Comparison of ENCODE assay signal across 8 mouse cellular contexts in genomic region chr19:6940396-6941351, GRCm38 (mm10). TPM values are rescaled to one million over a fixed set of nuclear protein-coding genes. Genes with fewer than 3 reads are reported as not detected.
A peak's percentile ranks its signal among the peaks of the same experiment; 100 is the strongest.
DNase-seq lines count a peak whose midpoint lies in the region; ATAC-seq and TF ChIP-seq lines count a peak whose summit lies in the region.

No protein-coding gene starts in this region.

- 0 out of 2 replicates have a peak, but pooled peaks have one; percentile 0 for ATAC-seq in lung, postnatal 0 days
- peak; percentile 30 for ATAC-seq in hindbrain, embryonic 13.5 days (ENCODE audit: low FRiP score)
- ATAC-seq in midbrain, embryonic 12.5 days (ENCODE audit: low FRiP score, low read depth), result peak; percentile 11; the same call in 1 of the 2 replicates

- H3K9me3 ChIP-seq in lung, postnatal 0 days (ENCODE audit: low read length), result no peaks in the 10 kb centered on the region
- H3K9me3 ChIP-seq in hindbrain, embryonic 13.5 days, result no peaks in the 10 kb centered on the region
- H3K9me3 ChIP-seq in midbrain, embryonic 12.5 days, result no peaks in the 10 kb centered on the region

- H3K4me3 ChIP-seq in lung, postnatal 0 days (ENCODE audit: low read depth, low read length), result peak overlapping the region; percentile 84
- peak overlapping the region; percentile 84 for H3K4me3 ChIP-seq in hindbrain, embryonic 13.5 days
- H3K4me3 ChIP-seq in midbrain, embryonic 12.5 days, result peak overlapping the region; percentile 77

- peaks cover 4% of the 10 kb centered on the region for H3K4me1 ChIP-seq in lung, postnatal 0 days (ENCODE audit: insufficient read depth, low read depth, low read length)
- peaks cover 47% of the 10 kb centered on the region for H3K4me1 ChIP-seq in hindbrain, embryonic 13.5 days (replicated peaks)
- H3K4me1 ChIP-seq in midbrain, embryonic 12.5 days, result peaks cover 32% of the 10 kb centered on the region

- H3K36me3 ChIP-seq in lung, postnatal 0 days (ENCODE audit: insufficient read depth, low read length), result no peaks in the 10 kb centered on the region
- peaks cover 18% of the 10 kb centered on the region for H3K36me3 ChIP-seq in hindbrain, embryonic 13.5 days
- H3K36me3 ChIP-seq in midbrain, embryonic 12.5 days, result no peaks in the 10 kb centered on the region

- H3K27me3 ChIP-seq in lung, postnatal 0 days (replicated peaks; ENCODE audit: insufficient read depth, low read length), result 0 out of 2 replicates have a peak, but pooled peaks cover 4% of the 10 kb centered on the region
- H3K27me3 ChIP-seq in hindbrain, embryonic 13.5 days, result peaks cover 19% of the 10 kb centered on the region
- H3K27me3 ChIP-seq in midbrain, embryonic 12.5 days, result peaks cover 18% of the 10 kb centered on the region

- peak overlapping the region; percentile 93; the same call in 1 of the 2 replicates for H3K27ac ChIP-seq in lung, postnatal 0 days (ENCODE audit: low read length)
- H3K27ac ChIP-seq in hindbrain, embryonic 13.5 days, result peak overlapping the region; percentile 97
- H3K27ac ChIP-seq in midbrain, embryonic 12.5 days (replicated peaks), result peak overlapping the region; percentile 94

- DNase-seq in lung, postnatal 0 days (ENCODE audit: low spot score), result no peak
- no peak for DNase-seq in lung, postnatal 14 days
- peak; percentile 48 to 55 for DNase-seq in cerebellum, postnatal 10 days
- no peak for DNase-seq in left cerebral cortex, adult 18-20 months (ENCODE audit: low spot score in 2 of 2)
- no peak for DNase-seq in urinary bladder, postnatal 36 days (ENCODE audit: low spot score in 2 of 2)
- no peak for DNase-seq in layer of hippocampus, postnatal 36 days

- peak overlapping the region; percentile 92 for H3K4me2 ChIP-seq in lung, postnatal 0 days (replicated peaks; ENCODE audit: low read depth, low read length)
- peak overlapping the region; percentile 98 for H3K4me2 ChIP-seq in hindbrain, embryonic 13.5 days
- peak overlapping the region; percentile 98 for H3K4me2 ChIP-seq in midbrain, embryonic 12.5 days (replicated peaks)

- 15% methylated on average over 28 of the region's 29 CpGs for WGBS in lung, postnatal 0 days
- 20% methylated on average over 29 of the region's 29 CpGs for WGBS in hindbrain, embryonic 13.5 days
- 27% methylated on average over 24 of the region's 29 CpGs for WGBS in midbrain, embryonic 12.5 days

- TF ChIP-seq CTCF in lung, postnatal 0 days (IDR thresholded peaks at IDR 0.05), result no peak

- peak overlapping the region; percentile 61 for H3K9ac ChIP-seq in lung, postnatal 0 days (replicated peaks; ENCODE audit: low read depth)
- peak overlapping the region; percentile 97 for H3K9ac ChIP-seq in hindbrain, embryonic 13.5 days
- peak overlapping the region; percentile 84 for H3K9ac ChIP-seq in midbrain, embryonic 12.5 days (replicated peaks)

- TF ChIP-seq EP300 in lung, postnatal 0 days (IDR thresholded peaks at IDR 0.05), result no peak

RNA-seq across cellular contexts. Expression of gene Bad, which starts 1.0 kb away (rescaled TPM):
- polyA plus RNA-seq in lung, postnatal 0 days (2015; fragmentation: Nextera tagmentation; extraction: Ambion mirVana), result 106 TPM in 2 replicates
- 83.1 and 86.9 TPM in 2 replicates for polyA plus RNA-seq in hindbrain, embryonic 13.5 days (2015; fragmentation: Nextera tagmentation; extraction: Ambion mirVana)
- polyA plus RNA-seq in midbrain, embryonic 12.5 days (2016; fragmentation: Nextera tagmentation; extraction: Ambion mirVana), result 67.6 and 69.0 TPM in 2 replicates
- 10 to 100 TPM; 39.0 to 40.5 TPM for total RNA-seq in left cerebral cortex, adult 18-20 months (2021)
- 10 to 100 TPM; 36.4 to 40.3 TPM for total RNA-seq in layer of hippocampus, postnatal 36 days (2021)

RNA-seq across cellular contexts. Expression of gene Gpr137, which starts 1.6 kb away (rescaled TPM):
- polyA plus RNA-seq in lung, postnatal 0 days (2015; fragmentation: Nextera tagmentation; extraction: Ambion mirVana), result 33.5 and 35.9 TPM in 2 replicates
- polyA plus RNA-seq in hindbrain, embryonic 13.5 days (2015; fragmentation: Nextera tagmentation; extraction: Ambion mirVana), result 53.1 and 54.7 TPM in 2 replicates
- polyA plus RNA-seq in midbrain, embryonic 12.5 days (2016; fragmentation: Nextera tagmentation; extraction: Ambion mirVana), result 37.7 and 38.3 TPM in 2 replicates
- 100 to 1,000 TPM; 103 to 106 TPM for total RNA-seq in left cerebral cortex, adult 18-20 months (2021)
- 100 to 1,000 TPM in 1 of 2 experiments, 10 to 100 TPM in 1; 96.0 to 104 TPM for total RNA-seq in layer of hippocampus, postnatal 36 days (2021)

RNA-seq across cellular contexts. Expression of gene Kcnk4, which starts 6.4 kb away (rescaled TPM):
- 0.12 and 0.30 TPM in 2 replicates for polyA plus RNA-seq in lung, postnatal 0 days (2015; fragmentation: Nextera tagmentation; extraction: Ambion mirVana)
- polyA plus RNA-seq in hindbrain, embryonic 13.5 days (2015; fragmentation: Nextera tagmentation; extraction: Ambion mirVana), result 1.7 and 2.2 TPM in 2 replicates
- 0.19 and 0.52 TPM in 2 replicates for polyA plus RNA-seq in midbrain, embryonic 12.5 days (2016; fragmentation: Nextera tagmentation; extraction: Ambion mirVana)
- 10 to 100 TPM; 29.2 to 37.4 TPM for total RNA-seq in left cerebral cortex, adult 18-20 months (2021)
- total RNA-seq in layer of hippocampus, postnatal 36 days (2021), result 10 to 100 TPM; 19.8 to 21.7 TPM

RNA-seq across cellular contexts. Expression of gene Catsperz, which starts 15.5 kb away (rescaled TPM):
- 1.7 and 2.4 TPM in 2 replicates for polyA plus RNA-seq in lung, postnatal 0 days (2015; fragmentation: Nextera tagmentation; extraction: Ambion mirVana)
- 0.86 and 1.00 TPM in 2 replicates for polyA plus RNA-seq in hindbrain, embryonic 13.5 days (2015; fragmentation: Nextera tagmentation; extraction: Ambion mirVana)
- polyA plus RNA-seq in midbrain, embryonic 12.5 days (2016; fragmentation: Nextera tagmentation; extraction: Ambion mirVana), result 0.68 and 0.97 TPM in 2 replicates
- total RNA-seq in left cerebral cortex, adult 18-20 months (2021), result 10 to 100 TPM; 16.9 to 22.5 TPM
- 10 to 100 TPM; 12.2 to 13.7 TPM for total RNA-seq in layer of hippocampus, postnatal 36 days (2021)

RNA-seq across cellular contexts. Expression of gene Esrra, which starts 19.1 kb away (rescaled TPM):
- polyA plus RNA-seq in lung, postnatal 0 days (2015; fragmentation: Nextera tagmentation; extraction: Ambion mirVana), result 9.8 and 12.8 TPM in 2 replicates
- 15.8 and 16.6 TPM in 2 replicates for polyA plus RNA-seq in hindbrain, embryonic 13.5 days (2015; fragmentation: Nextera tagmentation; extraction: Ambion mirVana)
- 13.9 and 14.3 TPM in 2 replicates for polyA plus RNA-seq in midbrain, embryonic 12.5 days (2016; fragmentation: Nextera tagmentation; extraction: Ambion mirVana)
- 10 to 100 TPM; 69.5 to 72.2 TPM for total RNA-seq in left cerebral cortex, adult 18-20 months (2021)
- 10 to 100 TPM; 57.0 to 59.8 TPM for total RNA-seq in layer of hippocampus, postnatal 36 days (2021)

Comparison
In these comparisons a context has a peak if more than half of its experiments do, and no peak if none do; other contexts are left out.
1. DNase-seq: peak in cerebellum, postnatal 10 days (2 of 2); none in lung, postnatal 0 days (single experiment), lung, postnatal 14 days (single experiment), left cerebral cortex, adult 18-20 months (0 of 2), urinary bladder, postnatal 36 days (0 of 2) and layer of hippocampus, postnatal 36 days (0 of 2).
2. Peak in every context shown above with its lines, with median percentiles within 50 percentile points of each other: ATAC-seq, H3K27ac ChIP-seq, H3K4me2 ChIP-seq, H3K4me3 ChIP-seq and H3K9ac ChIP-seq.